Mouse (Mus musculus): ENCODE data around the gene Mbd6.
"Not testable (repeated sequence)": the region's sequence is repeated elsewhere in the genome, so short reads cannot be mapped to it uniquely, and the experiment has no call there.

Mbd6 gene

GRCm38 (mm10) chr10:127288800-127289572 is at the start of gene Mbd6:
Gene Mbd6 (minus strand): TSS chr10:127289018.
- DNase-seq (ENCODE audit: low spot score), result peak; percentile 83

- DNase-seq (ENCODE audit: low spot score), result no peak
Observed at GRCm38 (mm10) chr10:127337536-127338099, 48.8 kb upstream of the Mbd6 start.

GRCm38 (mm10) chr10:127336952-127337351 is 48.1 kb upstream of the Mbd6 start:
- DNase-seq (ENCODE audit: low spot score), result no peak

- no peak for DNase-seq (ENCODE audit: low spot score)
Observed at GRCm38 (mm10) chr10:127335271-127335670, 46.5 kb upstream of the Mbd6 start.

GRCm38 (mm10) chr10:127333152-127333551 is 44.3 kb upstream of the Mbd6 start:
- no peak for DNase-seq (ENCODE audit: low spot score)

- DNase-seq (ENCODE audit: low spot score), result no peak
Observed at GRCm38 (mm10) chr10:127332211-127332874, 43.5 kb upstream of the Mbd6 start.

GRCm38 (mm10) chr10:127330212-127330611 is 41.4 kb upstream of the Mbd6 start:
- DNase-seq (ENCODE audit: low spot score), result no peak

GRCm38 (mm10) chr10:127327461-127328145 is 38.8 kb upstream of the Mbd6 start:
- no peak for DNase-seq (ENCODE audit: low spot score)

- no peak for DNase-seq (ENCODE audit: low spot score)
Observed at GRCm38 (mm10) chr10:127326828-127327227, 38.0 kb upstream of the Mbd6 start.

- DNase-seq (ENCODE audit: low spot score), result no peak
Observed at GRCm38 (mm10) chr10:127326017-127326801, 37.4 kb upstream of the Mbd6 start.

- DNase-seq (ENCODE audit: low spot score), result no peak
Observed at GRCm38 (mm10) chr10:127325454-127326016, 36.7 kb upstream of the Mbd6 start.

GRCm38 (mm10) chr10:127324495-127324894 is 35.7 kb upstream of the Mbd6 start:
- no peak for DNase-seq (ENCODE audit: low spot score)

- no peak for DNase-seq (ENCODE audit: low spot score)
Observed at GRCm38 (mm10) chr10:127323131-127323855, 34.5 kb upstream of the Mbd6 start.

GRCm38 (mm10) chr10:127322669-127323068 is 33.9 kb upstream of the Mbd6 start:
- DNase-seq (ENCODE audit: low spot score), result no peak

- DNase-seq (ENCODE audit: low spot score), result no peak
Observed at GRCm38 (mm10) chr10:127322178-127322577, 33.4 kb upstream of the Mbd6 start.

GRCm38 (mm10) chr10:127321621-127322020 is 32.8 kb upstream of the Mbd6 start, which contains the start of gene Arhgap9:
Gene Arhgap9 (plus strand): TSS chr10:127321964.
- no peak for DNase-seq (ENCODE audit: low spot score)

GRCm38 (mm10) chr10:127319969-127320368 is 31.2 kb upstream of the Mbd6 start:
- no peak for DNase-seq (ENCODE audit: low spot score)

GRCm38 (mm10) chr10:127318009-127318408 is 29.2 kb upstream of the Mbd6 start:
- no peak for DNase-seq (ENCODE audit: low spot score)

GRCm38 (mm10) chr10:127317277-127317676 is 28.5 kb upstream of the Mbd6 start:
- no peak for DNase-seq (ENCODE audit: low spot score)

GRCm38 (mm10) chr10:127314950-127315349 is 26.1 kb upstream of the Mbd6 start:
- DNase-seq (ENCODE audit: low spot score), result not testable (repeated sequence)

GRCm38 (mm10) chr10:127313516-127313915 is 24.7 kb upstream of the Mbd6 start:
- not testable (repeated sequence) for DNase-seq (ENCODE audit: low spot score)
